Mouse (Mus musculus): Measurements from ENCODE around the gene Ate1.
"Not testable (repeated sequence)": the region's sequence is repeated elsewhere in the genome, so short reads cannot be mapped to it uniquely, and the experiment has no call there.

Gene Ate1

DNA sequence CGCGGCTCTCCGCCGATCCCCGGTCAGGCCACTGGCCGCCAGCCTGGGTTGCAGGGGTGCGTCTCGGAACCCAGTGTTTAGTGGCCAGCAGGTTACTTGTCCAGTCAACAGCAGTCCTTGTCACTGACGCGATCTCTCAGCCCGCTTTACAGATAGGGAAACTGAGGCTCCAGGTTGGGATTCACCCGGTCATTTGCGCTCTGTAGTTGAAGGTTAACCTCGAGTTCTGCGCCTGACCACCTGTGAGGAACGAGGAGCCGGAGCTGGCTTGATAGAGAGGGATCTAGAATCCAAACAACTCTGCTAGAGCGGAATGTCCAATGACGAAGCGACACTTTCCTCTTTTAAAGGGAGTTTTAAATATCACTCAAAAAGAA lies at the start of gene Ate1:
Gene Ate1, minus strand, starts transcription at position 321 of the 377 bp plus-strand sequence.
- no peak for DNase-seq (ENCODE audit: extremely low spot score, low read depth, low spot score)

DNA sequence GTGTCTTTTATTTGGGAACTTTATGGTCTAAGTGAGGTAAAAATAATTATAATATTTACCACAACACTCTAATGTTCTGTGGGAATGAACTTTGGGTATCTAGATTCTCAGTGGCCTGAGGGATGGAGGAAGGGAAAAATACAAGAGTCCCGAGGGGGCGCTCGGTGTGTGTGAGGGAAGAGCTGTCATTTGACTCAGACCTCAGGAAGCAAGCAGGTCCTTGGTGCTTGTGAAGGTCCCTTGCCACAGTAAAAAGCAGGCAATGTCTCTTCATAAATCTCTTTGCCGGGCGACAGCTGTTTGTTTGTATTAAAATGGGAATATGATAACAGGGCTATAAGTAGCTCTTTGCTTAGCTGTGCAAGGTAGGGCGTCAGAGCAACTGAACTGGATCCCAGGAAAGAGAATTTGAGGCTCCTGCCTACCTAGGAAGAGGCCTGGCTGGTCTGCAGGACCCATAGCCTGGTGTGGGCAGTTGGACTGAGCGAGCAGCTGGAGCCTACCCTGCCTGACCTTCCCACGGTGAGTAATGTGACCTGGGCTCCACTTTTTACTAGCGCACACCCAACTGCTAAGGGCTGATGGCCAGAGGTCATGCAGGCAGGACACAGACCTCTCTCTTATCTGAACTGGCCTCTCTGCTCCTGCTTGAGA lies 48.7 kb upstream of the Ate1 start:
- no peak for DNase-seq (ENCODE audit: extremely low spot score, low read depth, low spot score)

DNA sequence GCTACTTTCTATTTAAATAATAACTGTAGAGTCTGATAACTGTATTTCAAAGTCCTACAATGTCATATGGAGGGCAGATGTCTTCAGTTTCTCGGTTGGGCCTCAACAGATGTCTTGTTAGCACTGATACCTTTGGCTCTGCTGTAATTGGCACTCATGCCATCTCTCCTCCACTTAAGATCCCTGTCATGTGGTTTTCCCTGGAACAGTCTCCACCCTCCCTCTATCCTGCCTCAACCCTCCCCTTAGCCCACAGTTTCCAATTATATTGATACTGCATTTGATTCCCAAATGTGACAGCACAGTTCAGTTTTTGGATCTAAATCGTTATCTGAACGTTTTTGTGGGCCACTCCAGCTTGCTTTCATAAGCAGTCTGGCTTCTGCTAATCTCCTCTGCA lies 44.4 kb upstream of the Ate1 start:
- DNase-seq (ENCODE audit: extremely low spot score, low read depth, low spot score) = no peak

DNA sequence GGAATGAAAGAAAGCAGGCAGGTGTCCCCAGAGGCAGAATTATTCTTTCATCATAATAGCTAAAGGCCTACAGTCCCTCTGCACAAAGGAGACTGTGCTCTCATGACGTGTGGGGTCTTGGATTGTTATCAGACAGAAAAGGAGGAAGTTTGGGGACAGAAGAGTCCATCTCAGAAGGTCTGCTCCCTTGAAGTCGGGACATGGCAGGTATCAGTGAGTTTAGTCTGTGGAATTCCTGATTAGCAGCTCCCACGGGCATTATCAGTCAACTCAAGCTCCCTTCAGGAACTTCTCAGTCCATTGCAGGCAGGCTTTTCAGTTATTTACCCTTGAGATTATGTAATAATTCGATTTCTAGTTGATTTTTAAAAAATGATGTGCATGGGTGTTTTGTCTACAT lies 43.7 kb upstream of the Ate1 start:
- DNase-seq (ENCODE audit: extremely low spot score, low read depth, low spot score) = no peak

DNA sequence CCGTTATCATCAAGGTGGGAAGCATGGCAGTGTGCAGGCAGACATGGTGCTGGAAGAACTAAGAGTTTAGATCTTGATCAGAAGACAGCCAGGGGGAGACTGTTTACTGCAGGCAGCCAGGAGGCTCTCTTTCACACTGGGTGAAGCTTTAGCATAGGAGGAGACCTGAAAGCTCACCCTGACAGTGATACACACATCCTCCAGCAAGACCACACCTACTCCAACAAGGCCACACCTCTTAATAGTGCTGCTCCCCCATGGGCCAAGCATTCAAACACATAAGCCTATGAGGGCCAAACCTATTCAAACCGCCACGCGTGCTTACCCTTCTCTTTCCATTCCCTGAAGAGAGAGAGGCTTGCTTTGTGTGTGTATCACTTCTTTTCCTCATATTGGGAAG lies 43.1 kb upstream of the Ate1 start:
- no peak for DNase-seq (ENCODE audit: extremely low spot score, low read depth, low spot score)

DNA sequence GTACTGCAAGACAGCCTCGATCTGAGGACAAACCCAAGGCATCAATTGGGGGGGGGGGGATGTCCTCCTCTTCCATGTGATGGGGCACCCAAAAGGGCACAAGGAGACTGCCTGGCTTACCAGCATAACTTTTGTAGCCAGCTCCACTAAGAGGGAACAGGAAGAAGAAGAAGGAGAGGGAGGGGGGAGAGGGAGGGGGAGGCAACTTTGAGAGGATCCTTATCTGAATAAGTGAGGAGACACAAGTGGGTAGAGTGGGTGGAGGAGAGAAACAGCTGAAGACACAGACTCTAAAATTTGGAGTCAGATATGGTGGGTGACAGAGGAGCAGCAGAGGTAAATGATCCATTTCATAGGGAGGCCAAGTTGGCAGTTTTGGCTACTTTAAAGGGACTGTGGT lies 40.8 kb upstream of the Ate1 start:
- DNase-seq (ENCODE audit: extremely low spot score, low read depth, low spot score) = no peak

DNA sequence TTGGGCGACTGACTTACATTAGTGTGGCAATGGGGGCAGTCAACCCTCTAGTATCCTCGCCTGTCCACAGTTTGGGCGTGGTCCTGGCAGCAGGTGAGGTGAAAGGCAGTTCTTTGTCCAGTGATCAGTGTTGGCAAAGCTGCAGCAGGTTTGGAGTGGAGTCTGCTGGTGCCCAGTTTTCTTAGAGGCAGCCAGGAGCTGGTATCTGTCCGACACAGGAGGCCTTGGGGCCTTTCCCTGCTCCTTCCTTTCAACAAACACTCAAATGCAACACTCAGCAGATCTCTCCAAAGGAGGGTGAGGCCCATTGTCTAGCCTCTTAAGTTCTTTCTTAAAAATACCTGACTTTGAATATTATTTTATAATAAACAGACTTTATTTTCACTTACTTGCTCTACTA lies 38.4 kb upstream of the Ate1 start:
- DNase-seq (ENCODE audit: extremely low spot score, low read depth, low spot score) = no peak

DNA sequence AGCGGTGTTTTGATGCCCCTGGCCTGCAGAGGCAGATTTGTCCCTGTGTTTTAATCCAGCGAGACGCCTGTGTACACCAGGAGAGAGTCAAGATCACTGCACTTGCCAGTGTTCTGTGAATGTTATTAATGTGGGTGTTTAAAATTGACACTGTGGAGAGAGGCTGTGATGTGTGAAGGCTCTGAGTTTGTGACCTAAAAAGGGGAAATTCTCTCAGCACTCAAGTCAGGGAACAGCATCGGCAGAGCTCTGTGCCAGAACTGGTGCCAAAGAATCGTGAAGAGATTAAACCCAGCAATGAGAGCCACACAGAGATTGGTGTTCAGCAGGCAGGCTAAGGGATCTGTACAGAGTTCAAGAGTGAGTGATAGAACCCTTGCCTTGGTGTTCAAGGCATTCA lies 35.4 kb upstream of the Ate1 start:
- no peak for DNase-seq (ENCODE audit: extremely low spot score, low read depth, low spot score)

DNA sequence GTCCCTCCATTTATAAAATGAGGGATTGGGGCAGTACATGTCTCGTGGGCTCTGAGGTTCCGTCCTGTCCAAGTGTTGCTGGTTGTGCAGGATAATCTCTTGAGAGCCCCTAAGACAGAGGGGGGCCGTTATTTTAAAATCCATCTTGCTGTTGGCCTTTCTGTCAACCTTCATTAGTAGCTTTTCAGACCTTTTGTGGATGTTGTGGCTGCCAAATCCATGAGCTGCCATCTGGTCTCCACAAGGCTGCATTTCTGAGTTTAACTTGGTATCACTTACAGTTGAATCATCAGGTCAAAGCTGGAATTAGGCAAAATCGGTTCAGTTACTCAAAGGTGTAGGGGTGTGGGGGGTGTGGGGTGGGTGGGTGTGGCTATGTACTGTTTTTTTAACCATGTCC lies 33.2 kb upstream of the Ate1 start:
- DNase-seq (ENCODE audit: extremely low spot score, low read depth, low spot score) = no peak

DNA sequence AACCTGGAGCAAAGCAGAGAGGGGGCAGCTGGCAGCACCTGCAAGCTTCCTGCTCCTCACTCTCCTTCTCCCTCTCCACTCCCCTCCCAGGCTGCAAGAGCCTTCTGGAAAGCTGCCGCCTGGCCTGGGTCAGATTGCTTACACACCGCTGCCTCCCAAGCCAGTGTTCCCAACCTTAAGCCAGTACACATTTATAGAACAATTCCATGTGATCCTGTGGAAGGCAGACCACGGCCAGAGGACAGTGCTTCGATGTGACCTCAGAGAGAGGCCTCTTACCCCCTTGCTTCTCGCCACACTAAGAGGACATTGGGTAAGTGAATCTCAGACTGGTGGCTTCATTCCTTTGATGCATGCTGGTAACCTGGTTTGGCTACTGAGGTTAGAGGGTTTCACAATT lies 32.6 kb upstream of the Ate1 start:
- no peak for DNase-seq (ENCODE audit: extremely low spot score, low read depth, low spot score)

DNA sequence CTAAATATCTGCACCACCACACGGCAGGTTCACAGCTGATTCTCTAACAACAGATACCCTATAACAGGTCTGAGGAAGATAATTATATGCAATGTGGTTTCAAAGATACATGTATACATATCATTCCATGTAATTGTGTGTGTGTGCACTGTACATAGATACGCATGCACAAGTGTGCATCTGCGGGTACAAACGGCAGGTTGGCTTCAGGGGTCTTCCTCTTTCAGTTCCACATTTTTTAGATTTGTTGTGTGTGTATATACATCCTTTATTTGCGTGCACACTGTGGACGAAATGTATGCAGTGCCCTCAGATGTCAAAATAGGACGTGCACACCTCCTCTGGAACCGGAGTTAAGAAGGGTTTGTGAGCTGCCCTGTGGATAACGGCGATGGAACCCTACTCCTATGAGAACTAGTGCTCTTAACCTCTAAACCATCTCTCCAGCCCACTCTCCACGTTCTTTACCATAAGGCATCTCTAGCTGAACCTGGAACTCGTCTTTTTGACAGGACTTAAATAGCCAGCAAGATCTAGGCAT lies 27.5 kb upstream of the Ate1 start:
- no peak for DNase-seq (ENCODE audit: extremely low spot score, low read depth, low spot score)

DNA sequence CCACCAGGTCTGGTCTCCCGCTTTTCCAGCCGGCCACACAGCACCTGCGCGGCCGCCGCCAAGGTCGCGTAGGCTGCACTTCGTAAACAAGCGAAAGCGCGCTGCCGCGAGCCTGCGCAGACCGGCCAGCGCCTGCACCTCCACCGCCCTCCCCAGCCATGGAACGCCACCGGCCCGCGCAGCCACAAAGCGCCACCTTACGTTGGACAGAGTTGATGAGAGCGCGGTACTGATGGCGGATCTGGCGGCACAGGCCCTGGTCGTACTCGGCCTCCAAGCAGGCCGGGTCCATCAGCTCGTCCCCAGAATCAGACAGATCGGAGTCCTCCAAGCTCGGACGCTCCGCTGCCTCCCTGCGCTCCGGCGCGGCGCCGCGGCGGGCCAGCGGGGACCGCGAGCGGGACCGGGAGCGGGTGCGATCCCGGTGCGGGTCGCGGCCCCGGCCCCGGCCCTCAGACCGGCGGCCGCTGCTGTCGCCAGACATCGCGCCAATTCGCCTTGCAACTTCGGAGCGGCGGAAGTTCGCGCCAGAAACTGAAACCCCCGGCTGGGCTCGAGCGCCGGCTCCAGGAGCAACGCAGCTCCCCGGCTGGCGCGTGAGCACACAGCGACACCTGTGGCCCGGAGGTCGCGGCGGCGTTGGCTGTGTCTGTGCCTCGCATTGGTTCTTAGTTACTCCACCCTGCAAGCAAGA lies 26.8 kb upstream of the Ate1 start:
- peak; percentile 63 for DNase-seq (ENCODE audit: extremely low spot score, low read depth, low spot score)

DNA sequence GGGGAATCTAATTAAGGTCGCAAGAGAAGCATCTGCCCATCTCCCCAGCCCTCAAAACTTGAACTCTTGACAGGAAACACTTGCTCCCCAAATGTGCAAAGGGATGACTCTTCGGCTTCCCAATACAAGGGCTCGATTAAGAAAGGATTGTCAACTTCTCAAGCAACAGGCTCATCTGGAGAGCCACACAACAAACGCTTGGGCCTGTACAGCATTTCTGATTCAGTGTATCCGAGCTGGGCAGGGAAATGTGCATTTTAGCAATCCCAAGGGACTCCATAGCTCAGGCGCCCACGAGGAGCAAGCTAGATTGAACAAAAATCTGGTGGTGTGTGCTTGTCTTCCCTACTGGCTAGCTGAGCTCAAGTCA lies 26.2 kb upstream of the Ate1 start:
- no peak for DNase-seq (ENCODE audit: extremely low spot score, low read depth, low spot score)

DNA sequence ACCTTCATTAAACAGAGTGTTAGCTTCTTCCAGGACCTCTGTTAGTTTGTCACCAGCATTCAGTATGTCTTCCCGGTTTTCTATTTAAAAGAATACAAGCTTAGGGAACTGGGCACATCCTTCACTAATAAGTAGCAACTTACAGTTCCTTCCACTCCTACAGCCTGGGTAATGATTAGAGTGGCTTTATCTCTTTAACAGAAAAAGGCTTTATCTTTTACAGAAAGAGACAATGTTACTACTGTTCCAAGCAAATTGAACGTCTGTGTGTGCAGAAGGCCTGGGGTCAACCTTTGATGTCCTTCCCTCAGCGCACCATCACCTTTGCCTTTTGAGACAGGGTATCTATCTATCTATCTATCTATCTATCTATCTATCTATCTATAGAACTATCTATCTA lies 25.7 kb upstream of the Ate1 start:
- DNase-seq (ENCODE audit: extremely low spot score, low read depth, low spot score) = no peak

DNA sequence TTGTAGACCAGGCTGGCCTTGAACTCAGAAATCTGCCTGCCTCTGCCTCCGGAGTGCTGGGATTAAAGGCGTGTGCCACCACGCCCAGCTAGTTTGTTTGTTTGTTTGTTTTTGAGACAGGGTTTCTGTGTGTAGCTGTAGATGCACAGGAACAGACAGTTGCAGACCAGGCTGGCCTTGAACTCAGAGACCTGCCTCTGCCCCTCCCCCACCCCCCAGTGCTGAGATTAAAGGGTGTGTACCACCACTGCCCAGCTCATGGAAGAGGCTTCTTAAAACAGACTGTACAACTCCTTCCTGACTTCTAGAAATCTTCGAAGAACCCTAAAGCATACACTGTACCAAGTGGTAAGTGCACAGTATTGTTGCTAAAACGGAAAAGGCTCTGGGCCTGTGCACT lies 25.2 kb upstream of the Ate1 start:
- DNase-seq (ENCODE audit: extremely low spot score, low read depth, low spot score) = no peak

DNA sequence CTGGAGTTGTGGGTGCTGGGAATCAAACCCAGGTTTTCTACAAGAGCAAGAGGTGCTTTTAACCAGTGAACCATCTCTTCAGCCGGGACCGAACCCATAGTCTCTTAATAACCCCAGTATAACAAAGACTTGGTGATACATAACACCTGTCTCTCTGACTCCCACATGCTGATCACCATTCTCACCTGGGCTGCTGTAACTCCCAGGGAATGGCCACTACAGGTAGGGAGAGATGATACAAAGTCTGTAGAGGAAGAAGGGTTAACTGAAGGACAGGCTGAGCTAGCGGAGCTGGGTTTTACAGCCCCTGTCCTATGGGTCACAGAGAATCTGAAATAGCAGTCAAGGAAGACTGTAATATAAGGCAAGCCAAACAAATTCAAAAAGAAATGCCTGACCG lies 23.0 kb upstream of the Ate1 start:
- DNase-seq (ENCODE audit: extremely low spot score, low read depth, low spot score) = no peak

DNA sequence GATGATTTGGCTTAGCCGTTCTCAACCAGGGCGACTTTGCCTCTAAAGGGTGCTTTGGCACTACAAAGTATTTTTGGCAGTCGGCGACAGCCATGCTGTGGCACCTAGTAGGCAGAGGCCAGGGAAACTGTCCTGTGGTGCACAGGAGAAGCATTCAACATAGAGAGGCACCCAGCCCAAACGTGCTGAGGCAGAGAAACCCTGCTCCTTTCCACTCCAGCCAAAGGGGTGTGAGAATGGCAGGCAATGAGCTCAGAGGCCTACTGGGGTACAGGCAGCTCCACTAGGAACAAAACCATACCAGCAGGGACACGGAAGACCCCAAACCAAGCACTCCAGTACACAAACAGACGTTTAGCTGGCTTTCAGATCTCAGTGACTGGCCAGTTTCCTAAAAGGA lies 20.0 kb upstream of the Ate1 start:
- DNase-seq (ENCODE audit: extremely low spot score, low read depth, low spot score) = no peak

DNA sequence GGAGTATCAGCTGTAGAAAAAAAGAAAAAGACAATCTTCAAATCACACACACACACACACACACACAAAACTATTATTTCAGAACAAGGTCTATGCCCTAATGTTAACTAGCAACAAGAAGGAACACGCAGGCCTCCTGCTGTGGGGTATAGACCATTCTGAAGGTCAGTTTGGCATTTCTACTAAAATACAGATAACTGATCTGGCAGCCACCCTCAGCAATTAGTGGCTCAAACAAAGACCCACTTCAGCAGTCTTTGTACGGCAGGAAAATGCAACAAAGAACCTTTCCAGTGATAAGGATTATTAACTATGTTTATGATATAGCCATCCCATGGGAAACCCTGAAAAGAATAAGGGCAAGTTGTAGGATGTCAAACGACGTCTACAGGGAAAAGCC lies 16.9 kb upstream of the Ate1 start:
- no peak for DNase-seq (ENCODE audit: extremely low spot score, low read depth, low spot score)

DNA sequence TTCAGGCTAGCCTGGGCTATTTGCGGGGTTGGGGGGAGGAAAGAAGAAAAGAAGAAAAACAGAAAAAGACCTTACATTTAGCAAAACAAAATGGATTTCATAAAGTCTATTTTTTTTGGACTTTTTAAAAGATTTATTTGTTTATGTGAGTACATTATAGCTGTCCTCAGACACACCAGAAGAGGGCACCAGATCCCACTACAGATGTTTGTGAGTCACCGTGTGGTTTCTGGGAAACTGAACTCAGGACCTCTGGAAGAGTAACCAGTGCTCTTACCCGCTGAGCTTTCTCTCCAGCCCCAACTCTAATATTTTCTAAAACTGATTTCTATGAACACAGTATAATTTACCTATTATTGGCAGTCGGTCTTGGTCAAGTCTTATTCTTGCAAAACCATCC lies 15.0 kb upstream of the Ate1 start:
- no peak for DNase-seq (ENCODE audit: extremely low spot score, low read depth, low spot score)

DNA sequence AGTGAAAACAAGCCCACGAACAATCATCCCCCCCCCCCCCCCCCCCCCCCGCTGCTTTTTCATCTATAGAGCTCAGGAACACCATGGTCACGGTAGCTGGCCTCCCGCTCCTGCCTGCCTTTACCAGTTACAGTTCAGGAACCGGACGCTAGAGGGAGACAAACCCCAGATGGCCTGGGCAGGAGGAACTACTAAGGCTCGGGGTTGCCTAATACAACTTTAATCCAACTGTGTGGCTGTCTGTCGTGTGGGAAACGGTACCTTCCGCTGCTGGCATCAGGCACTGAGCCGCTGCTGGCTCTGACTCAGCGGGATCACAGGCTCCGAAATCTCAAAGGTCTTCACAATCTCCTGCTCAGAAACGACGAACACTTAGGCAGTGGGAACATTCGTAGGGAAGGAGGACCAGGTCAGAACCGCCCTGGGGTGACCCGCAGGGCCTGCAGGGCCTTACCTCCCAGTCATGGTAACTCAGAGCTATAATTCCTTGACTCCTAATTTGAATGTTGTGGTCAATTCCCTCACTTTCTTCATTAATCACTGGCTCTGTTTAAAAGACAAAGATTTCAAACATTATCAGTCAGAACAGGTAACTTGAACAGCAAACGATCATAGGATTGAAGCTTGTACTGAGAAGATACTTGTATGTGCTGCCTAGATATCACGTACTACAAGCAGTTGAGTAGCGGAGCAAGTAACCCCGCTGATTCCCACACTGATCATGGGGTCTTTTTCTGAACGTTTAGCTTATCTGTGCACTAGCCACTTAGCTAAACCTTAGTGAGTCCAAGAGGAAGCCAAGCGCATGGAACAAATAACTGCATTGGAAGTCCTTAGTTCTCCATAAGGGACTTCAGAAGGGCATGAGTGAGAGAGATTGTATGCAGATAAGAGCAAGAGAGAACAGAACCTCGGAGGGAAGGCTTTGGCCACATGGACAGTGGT lies 13.4 kb upstream of the Ate1 start:
- DNase-seq (ENCODE audit: extremely low spot score, low read depth, low spot score) = peak; percentile 76

DNA sequence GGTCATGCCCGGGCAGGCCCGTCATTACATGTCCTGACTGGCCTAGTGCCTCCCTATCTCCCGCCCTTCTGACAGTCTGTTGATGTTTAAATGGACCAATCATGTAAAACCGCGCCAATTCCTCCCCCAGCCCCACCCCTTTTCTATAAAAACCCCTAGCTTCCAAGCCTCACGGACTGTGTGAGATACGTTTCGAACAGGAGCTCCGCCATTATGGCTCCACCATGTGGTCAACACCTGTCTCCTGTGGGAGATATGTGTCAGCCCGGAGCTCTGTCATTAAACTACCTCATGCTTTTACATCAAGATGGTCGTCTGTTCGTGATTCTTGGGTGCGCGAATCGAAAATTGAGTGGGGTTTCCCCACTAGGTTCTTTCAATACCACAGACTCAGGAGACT lies 11.0 kb upstream of the Ate1 start:
- not testable (repeated sequence) for DNase-seq (ENCODE audit: extremely low spot score, low read depth, low spot score)

DNA sequence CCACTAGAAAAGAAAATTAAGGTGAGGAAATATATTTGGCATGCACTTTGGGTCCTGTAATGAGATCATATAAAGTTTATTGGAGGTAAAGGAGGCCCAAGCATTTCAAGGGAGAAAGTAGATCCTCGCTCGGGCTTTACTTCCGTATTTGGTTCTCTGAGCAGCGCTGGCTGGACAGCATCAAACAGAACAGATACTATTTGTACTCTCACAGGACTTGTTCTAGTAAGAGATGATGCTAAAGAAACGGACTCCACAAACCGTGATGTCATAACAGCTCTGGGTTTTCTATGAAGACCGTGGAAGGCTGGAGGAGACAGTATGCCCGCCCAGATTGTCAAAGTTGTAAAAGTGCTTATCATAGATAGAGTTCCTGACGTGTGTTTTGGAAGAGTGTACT lies 7.1 kb upstream of the Ate1 start:
- no peak for DNase-seq (ENCODE audit: extremely low spot score, low read depth, low spot score)

Measured in hindlimb bud, embryonic 11.5 days (tissue).